Mouse (Mus musculus): ENCODE results near the gene Pon1. TPM values are rescaled to one million over a fixed set of nuclear protein-coding genes. Genes with fewer than 3 reads are reported as not detected.

Pon1 gene
- total RNA-seq, 2 experiments from 2014 or later, result 0.36 TPM; not detected in 1

- no peak for DNase-seq
- intact Hi-C loops (cut with DNase I), result no loop called here
These were observed 54.7 kb downstream of the Pon1 start for GRCm38 (mm10) chr6:5138875-5139631.

DNA sequence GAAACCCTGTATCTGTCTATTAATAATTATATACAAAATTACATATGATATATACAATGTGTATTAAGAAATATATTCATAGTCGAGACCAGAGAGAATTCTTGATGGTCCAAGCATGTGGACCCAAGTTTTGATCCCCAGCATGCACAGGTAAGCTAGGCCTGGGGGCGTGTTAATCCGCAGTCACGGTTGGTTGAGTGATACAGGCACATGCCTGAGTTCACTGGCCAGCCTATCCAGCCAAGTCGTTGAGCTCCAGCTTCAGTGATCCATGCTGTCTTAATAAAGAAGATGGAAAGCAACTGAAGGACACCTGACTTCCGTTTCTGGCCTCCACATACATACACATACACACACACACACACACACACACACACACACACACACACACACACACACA, 57.7 kb downstream of the Pon1 start:
- DNase-seq, result no peak
- intact Hi-C loops (cut with DNase I), result no loop called here

DNA sequence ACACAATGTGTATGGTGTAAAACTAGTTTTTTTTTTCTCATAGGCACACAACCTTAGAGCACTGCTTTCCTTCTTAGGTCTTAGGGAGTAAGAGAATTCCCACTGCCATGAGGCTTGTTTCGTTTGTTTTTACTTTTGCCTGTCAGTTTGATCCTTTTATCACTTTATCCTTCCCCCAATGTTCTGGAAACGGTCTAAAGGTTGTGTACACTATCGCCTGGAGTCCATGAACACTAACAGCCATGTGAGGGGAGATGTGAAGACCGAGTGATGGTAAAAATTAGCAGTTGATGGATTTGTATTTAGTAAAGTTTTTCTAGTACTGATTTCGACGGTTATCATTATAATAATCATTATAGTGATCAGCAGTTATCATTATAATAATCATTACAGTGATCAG, 58.8 kb downstream of the Pon1 start:
- DNase-seq, result no peak
- intact Hi-C loops (cut with DNase I), result no loop called here

- intact Hi-C loops (cut with DNase I), result no loop called here
- no peak for DNase-seq
These were observed 64.2 kb downstream of the Pon1 start for GRCm38 (mm10) chr6:5129364-5130093.

- intact Hi-C loops (cut with DNase I), result no loop called here
- peak in 1 of 2 experiments; percentile 8 for DNase-seq
These were observed 73.5 kb downstream of the Pon1 start for GRCm38 (mm10) chr6:5120229-5120628.

DNA sequence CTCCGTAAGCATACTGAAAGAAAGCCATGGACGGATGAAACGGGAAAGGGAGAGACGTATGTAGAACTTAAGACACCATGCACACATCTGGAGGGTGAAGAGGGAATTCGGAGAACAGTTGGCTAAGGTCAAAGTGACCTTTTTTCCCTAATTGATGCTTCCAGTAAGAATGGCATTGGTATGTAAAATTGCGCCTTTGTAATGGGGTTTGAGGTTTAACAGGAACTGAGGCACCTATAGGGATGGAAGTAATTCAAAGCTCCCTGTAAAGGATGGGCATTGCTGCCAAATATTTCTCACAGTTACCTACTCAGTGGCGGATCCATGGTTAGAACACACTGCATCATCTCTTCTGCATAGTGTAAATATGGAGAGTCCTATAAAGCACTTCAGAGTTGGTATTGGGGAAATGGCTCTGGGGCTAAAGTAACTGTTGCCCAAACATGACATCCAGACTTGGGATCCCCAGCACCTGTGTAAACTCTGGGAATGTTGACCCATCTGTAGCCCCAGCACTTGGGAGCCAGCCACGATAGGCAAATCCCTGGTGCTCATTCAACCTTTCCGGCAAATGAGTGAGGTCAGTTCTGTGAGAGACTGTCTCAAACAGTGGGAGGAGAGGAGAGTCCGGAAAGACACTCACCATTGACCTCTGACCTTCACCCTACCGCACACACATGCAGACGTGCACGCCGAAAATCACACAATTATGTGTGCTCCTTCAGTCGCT, 74.4 kb downstream of the Pon1 start:
- no peak for DNase-seq
- intact Hi-C loops (cut with DNase I), result loop anchor here (10.0 kb wide), 2 partner anchors 375 to 465 kb away; partner anchors contain the start of genes Peg10 and Sgce

Other genes with a start within 250 kb of the Pon1 start
- 10 to 100 TPM; 20.2 to 24.2 TPM for gene Pon3, start 62.3 kb upstream of the Pon1 start, total RNA-seq (2021)
- gene Pon2, start 104.5 kb upstream of the Pon1 start, total RNA-seq (2021), result 10 to 100 TPM; 17.8 to 20.9 TPM
- 1 to 10 TPM; 6.8 to 8.2 TPM for gene Asb4, start 189.4 kb upstream of the Pon1 start, total RNA-seq (2021)

Data from heart, postnatal 14 days (tissue).